Mouse (Mus musculus) bone marrow, adult 2 months (tissue): ENCODE results near the gene Sec14l4.

Source experiments
- CTCF ChIP-seq: fragments of 200-500 bp; IDR thresholded peaks from 2 replicates; pipeline ENCODE4 v1.5.1; 2011; ENCODE audit warnings: low read length, control low read depth; ENCODE audit not compliant: control insufficient read depth, insufficient read depth
- POLR2A ChIP-seq: fragments of 200-500 bp; IDR thresholded peaks from 2 replicates; pipeline ENCODE4 v1.6.1; 2011; ENCODE audit warnings: low read depth, mild to moderate bottlenecking, control low read depth, low read length, borderline replicate concordance; ENCODE audit not compliant: control insufficient read depth

DNA sequence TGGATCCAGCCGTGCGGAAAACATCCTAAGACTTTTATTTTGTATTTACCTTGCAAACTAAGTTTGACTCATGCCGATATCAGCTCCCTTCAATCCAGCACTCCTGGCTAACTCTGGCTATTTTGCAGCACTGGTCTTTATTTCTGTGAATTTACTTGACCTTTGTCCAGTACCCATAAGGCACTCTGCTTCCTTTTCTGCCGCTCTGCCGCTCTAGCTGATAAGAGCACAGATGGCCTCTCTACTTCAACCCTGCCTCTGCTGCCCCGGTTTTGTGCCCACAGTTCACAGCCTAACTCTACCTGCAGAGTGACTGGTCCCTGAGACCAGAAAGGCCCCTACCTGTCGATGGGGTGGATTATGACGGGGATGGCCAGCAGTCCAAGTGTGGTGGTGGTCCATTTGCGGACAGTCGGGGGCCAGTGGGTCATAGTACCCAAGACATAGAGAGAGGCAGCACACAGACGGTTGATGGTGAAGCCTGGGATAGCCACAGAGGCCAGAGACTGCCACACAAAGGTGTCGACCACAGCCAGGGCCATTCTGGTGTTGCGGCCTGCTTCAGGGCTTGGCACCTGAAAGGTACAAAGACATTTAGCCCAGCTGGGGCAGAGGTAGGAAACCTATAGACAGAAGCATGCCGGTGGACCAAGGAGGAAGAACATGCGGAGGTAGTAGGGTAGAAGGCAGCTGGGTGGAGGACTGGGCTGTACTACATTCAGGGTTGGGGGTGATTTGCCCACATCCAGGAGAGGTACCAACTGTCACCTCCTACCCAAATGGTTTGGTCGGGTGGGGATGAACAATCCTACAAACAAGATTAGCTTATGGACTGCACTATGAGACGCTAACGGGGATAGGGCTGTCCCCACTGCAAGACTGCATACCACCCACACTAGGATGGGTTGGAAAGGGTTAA, 62.5 kb downstream of the Sec14l4 start:
- TF ChIP-seq CTCF, result no peak
- no peak for TF ChIP-seq POLR2A
